Mouse (Mus musculus) naive thymus-derived CD4-positive, alpha-beta T cell, adult 5 months (primary cell): Measurements from ENCODE around the gene Sult2a6. TPM values are rescaled to one million over a fixed set of nuclear protein-coding genes. Genes with fewer than 3 reads are reported as not detected.

Experiments used
- polyA plus RNA-seq: library from polyadenylated mRNA; unstranded; fragments of 100-300 nt; shearing (Covaris generic); gene quantifications from one replicate; pipeline ENCODE4 v1.2.1, GENCODE M21; 2017

Gene Sult2a6
- polyA plus RNA-seq = not detected

GRCm38 (mm10) chr7:14254770-14255169 is at the start of gene Sult2a6:
Gene Sult2a6 (minus strand): TSS chr7:14254870.

Other genes starting within 250 kb of the Sult2a6 start
- not detected for gene Sult2a3, start 131.8 kb downstream of the Sult2a6 start, polyA plus RNA-seq
- not detected for gene Obox8, start 78.7 kb upstream of the Sult2a6 start, polyA plus RNA-seq
- gene Sult2a8, start 191.9 kb upstream of the Sult2a6 start, polyA plus RNA-seq = not detected
- gene Sult2a7, start 239.4 kb upstream of the Sult2a6 start, polyA plus RNA-seq = not detected